Mouse (Mus musculus) myocyte (in vitro differentiated cells): ENCODE measurements around the gene Kdelc2.

Source experiments
- CEBPB ChIP-seq: IDR thresholded peaks from 2 replicates; pipeline ENCODE4 v1.6.1; 2011; ENCODE audit warnings: mild to moderate bottlenecking, moderate library complexity; ENCODE audit not compliant: poor library complexity, insufficient read depth, severe bottlenecking
- E2F4 ChIP-seq: IDR thresholded peaks from one replicate; pipeline ENCODE4 v1.6.1; 2011; ENCODE audit warnings: mild to moderate bottlenecking, control low read depth, moderate library complexity; ENCODE audit not compliant: insufficient read depth
- MAX ChIP-seq: IDR thresholded peaks from one replicate; pipeline ENCODE4 v1.6.1; 2011; ENCODE audit warnings: low read depth, mild to moderate bottlenecking, control low read depth
- POLR2A ChIP-seq: IDR thresholded peaks from one replicate; pipeline ENCODE4 v1.6.1; 2011; ENCODE audit warnings: low read depth, mild to moderate bottlenecking, control low read depth, moderate library complexity; ENCODE audit not compliant: insufficient read length
- REST ChIP-seq: IDR thresholded peaks from one replicate; pipeline ENCODE4 v1.6.1; 2011; ENCODE audit warnings: mild to moderate bottlenecking, control low read depth, moderate library complexity; ENCODE audit not compliant: insufficient read depth, insufficient read length
- TCF3 ChIP-seq: IDR thresholded peaks from one replicate; pipeline ENCODE4 v1.6.1; 2011; ENCODE audit warnings: low read depth, control low read depth; ENCODE audit not compliant: insufficient read length

DNA sequence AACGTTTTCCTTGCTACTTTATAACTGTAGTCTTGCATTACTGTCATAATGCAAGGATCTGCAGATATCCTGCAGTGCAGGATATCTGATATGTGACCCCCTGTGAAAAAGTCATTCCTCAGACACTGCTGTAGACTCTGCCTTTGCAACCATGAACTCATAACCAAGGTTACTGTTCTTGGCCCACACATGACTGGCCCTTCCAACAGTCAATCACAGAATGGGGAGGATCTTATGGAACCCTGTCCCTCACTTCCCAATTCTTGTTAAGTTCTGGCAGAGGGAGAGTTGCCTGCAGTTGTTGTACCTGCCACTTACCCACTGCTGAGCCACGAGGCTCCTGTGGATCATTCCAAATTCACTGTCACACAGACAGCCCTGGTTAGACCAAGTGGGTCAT is 3.6 kb downstream of the Kdelc2 start:
- TF ChIP-seq MAX (no peak), TCF3 (no peak), POLR2A (no peak), CEBPB (no peak), E2F4 (no peak), REST (no peak)
